Mouse (Mus musculus): ENCODE results near the gene Nr5a2.

Nr5a2 gene

DNA sequence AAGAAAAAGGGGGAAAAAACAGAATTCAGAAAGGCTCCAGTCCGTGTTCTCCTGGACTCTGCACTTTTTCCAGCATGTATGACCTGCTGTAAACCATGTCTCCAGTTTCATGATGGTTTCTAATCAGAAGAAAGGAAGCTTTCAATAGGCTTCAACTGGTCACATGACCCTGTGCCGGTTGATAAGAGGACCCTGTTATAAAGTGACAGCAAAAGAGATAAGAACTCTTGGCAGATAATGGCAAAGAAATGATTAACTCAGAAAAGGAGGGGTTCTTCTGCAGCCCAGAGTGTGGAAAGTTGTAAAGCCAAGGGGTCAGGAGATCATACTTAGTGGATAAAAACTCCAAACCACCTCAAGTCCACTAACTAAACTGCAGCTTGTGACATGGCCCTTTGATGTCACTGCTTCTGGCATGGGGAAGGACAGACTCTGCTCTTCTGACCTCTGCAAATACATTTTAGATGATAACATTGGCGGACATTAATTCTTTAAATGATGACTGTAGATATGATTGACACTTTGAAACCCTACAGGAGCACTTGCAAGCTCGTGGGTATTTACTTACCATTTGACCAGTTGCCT is at the start of gene Nr5a2:
TSS of gene Nr5a2 (minus strand) at position 21 of the 585 bp plus-strand sequence.
- no peak for DNase-seq (ENCODE audit: low read depth)

DNA sequence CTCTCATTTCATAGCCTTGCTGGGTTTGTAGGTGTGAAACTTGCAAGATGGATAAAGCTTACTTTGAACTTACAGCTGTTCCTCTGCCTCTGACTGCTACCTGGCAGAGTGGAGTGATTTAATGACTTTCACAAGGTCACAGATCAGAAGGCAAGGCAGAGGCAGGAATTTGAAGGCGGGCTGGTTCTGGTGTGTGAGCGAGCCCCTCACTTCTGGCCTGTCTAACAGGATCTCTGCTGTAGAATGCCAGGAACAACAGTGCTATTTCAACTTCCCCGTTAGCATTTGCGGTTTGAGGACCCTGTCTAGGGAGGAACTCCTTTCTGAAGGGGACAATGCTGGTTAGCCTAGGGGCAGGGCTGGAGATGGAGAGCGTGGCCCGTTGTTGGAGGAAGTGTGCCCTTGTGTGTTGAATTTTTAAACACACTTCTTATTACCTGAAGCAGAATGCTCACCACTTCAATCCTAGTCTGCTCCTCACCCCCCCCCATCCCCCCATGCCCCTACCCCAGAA is 48.5 kb upstream of the Nr5a2 start:
- DNase-seq (ENCODE audit: low read depth): no peak

DNA sequence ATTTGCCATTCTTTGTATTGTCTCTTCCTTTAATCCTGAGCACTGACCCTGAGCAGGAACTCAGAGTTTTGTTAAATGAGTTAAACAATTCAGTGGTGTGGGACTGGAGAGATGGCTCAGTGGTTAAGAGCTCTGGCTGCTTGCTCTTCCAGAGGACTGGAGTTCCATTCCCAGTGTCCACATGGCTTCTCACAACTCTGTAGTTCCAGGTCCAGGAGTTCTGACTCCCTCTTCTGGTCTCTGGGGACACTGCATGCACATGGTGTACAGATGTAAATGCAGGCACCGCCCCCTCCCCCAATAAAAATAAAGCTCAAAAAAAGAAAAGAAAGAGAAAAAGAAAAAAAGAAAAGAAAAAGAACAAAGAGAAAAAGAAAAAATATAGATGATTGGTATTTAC is 43.6 kb upstream of the Nr5a2 start:
- DNase-seq (ENCODE audit: low read depth): no peak

DNA sequence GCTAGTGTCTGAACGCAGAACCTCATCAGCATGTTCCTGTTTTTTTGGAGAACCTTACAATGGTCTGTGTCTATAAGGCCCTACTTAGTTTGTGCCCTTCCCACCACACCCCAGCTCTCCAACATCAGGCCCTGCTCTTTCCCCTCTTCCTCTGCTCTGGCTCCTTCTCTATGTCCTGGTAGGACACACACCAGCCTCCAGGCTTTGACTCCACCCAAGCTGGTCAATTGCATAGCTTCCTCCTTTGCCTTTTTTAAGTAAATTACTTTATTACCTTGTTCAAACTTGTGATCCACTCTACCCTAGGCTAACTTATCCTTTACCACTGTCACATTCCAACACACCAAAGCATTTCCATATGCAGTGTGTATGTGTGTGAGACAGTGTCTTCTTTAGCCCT is 42.9 kb upstream of the Nr5a2 start:
- no peak for DNase-seq (ENCODE audit: low read depth)

DNA sequence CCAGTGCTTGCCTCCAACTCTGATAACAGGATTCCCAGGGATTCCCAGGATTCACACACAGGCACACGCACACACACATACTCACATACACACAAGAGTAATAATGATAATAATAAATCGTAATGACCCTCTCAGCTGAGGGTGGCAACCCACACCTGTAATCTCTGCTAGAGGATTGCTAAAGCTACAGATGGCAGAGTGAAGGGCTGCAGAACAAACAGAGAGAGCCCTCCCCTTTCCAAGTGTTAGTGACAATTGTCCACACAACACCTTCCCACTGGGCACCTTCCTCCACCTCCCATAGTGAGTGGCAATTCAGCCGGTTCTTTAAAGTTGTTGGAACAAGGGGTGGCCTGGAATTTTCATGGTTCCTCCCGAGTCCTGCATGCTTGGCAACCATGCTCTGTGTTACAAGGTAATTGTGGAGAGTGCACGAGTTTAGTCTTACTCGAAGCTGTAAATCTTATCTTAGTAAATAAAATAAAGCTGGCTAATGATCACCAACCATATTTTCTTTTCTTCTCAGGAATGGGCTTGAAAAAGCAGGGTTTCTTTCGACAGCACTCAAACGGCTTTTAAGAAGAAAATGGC is 31.6 kb upstream of the Nr5a2 start:
- no peak for DNase-seq (ENCODE audit: low read depth)

DNA sequence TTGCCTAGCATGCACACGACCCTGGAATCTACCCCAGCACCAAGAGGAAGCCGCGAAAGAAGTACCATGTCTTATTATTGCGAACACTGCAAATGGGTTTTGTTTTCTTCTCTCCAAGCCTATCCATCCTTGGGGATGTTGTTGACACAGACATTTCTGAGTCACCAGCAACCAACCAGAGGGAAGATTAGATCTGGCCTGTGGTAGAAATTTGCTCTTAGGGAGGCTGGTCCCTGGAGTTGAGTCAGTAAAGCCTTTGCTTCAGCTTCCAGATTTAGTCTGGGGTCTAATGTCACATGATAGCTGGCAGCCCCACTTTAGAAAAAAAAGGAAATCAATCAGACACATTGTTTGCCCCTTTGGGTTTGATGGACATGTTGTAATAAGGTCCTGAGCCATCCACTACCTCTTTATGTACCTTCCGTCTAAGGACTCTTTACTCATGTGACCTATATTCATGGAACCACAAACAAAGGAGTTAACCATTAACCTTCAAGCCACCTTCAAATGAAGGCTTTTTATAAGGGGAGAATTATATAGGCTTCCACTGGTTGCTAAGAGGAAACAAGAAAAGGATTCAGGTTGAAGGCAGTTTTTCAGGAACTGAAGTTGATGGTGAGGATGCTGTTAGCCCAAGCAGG is 20.1 kb upstream of the Nr5a2 start:
- no peak for DNase-seq (ENCODE audit: low read depth)

DNA sequence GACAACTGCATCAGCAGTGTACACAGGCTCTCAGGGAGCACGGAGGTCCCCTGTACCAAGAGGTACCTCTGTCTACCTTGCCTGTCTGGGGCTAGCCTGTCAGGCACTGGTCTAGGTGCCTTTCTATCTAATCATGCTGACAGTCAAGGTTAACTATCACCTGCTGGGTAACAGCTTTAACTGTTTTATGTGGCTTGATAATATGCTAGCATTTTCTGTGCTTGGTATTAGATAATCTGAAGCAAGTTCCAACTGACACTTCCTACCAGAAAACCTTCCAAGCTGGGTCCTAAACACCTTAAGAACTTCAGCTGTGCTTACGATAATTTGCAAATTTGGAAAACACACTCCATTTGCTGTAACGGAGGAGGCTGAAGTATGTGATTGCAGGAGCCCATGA is 17.6 kb upstream of the Nr5a2 start:
- DNase-seq (ENCODE audit: low read depth): no peak

DNA sequence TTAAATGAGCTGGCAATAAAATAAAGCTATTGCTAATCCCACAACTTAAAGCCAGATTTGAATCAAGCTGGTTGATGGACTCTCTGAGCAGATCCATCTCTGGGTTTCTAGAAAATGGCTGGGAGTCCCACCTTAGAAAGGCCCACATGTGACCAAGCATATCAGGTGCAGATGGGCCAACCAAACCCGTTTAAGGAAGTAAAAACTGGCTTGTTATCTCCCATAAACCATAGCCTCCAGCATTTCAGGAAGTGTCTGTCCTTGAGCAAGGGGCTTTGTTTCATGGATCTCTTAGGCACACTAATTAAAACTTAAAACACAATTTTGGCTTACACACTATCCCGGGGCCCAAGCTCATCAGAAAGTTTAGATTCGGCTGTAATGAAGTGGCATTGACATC is 13.8 kb upstream of the Nr5a2 start:
- DNase-seq (ENCODE audit: low read depth): peak; percentile 17

DNA sequence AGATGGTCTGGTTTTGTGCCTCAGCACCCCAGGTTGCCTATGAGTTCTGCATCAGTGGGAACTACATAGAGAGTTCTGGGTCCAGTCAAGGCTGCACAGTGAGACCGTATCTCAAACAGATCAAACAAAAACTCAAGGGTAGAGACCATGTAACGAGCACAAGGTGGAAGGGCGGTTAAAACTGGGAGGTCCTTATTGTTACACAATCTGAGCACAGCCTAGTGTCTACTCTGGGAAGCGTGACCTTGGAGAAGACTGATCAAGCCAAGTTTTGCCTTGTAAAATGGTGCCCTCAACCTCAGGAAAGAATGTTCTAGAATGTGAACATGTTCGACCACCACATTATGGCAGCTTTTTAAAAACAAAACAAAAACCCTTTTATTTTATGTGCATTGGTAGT is 12.8 kb upstream of the Nr5a2 start:
- no peak for DNase-seq (ENCODE audit: low read depth)

DNA sequence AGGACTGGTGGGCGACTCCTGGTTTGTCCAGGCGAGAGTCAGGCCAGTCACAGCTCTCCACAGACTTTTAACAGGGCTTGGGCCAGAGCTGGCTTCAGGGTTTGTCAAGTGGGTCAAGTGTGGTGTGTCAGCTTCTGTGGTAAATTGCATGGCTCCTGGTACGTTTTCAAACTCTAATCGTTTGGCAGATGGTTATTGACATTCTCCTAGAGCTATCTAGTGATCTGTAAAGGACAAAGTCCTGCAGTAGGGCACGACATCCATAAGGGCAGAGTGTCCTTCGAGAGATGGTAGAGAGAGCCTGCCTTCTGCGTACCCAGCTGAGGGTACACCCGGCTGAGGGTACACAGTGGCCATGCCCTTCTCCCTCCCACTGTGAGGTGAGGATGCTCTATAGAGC is 10.7 kb upstream of the Nr5a2 start:
- DNase-seq (ENCODE audit: low read depth): no peak

DNA sequence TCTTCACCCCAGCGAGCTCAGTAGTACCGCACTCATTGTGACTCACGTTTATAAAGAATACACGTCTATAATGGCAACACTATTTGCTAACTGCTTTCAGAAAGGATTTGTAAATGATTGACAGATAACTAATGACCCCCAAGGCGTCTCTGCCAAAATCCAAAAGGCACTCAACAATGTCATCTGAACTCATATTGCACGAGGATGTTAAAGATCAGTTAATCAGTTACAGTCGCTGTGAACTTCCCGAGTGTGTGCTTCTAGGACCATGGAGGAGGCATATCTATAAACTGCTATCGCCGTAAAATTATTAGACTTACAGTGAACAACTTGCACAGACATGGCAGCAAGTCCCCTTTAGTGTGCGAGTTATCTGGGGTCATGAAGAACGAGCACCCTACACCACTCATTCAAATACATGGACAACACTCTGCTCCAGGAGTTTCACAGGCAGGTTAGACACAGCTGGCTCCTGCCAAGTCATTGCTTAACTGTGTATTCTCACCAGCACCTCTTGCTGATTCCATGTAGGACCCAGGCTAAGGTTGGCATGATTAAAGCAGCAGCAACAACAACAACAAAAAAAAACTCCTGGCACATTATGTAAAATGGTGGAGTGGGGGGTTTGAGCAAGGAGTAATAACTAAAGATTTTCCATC is 6.6 kb upstream of the Nr5a2 start:
- DNase-seq (ENCODE audit: low read depth): no peak

DNA sequence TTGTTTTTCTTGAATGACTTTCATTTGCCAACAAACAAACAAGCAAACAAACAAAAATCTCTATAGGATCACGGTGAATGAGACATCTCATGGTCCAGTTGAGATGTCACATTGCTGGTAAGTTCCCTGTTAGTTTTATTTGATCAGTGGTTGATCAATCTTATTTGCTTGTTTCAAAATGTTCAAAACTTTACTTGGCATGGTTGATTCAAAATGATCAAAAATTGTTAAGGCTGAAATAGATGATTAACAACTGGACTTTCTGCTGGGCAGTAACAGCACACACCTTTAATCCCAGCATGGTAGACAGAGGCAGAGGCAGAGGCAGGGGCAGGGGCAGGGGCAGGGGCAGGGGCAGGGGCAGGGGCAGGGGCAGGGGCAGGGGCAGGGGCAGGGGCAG is 757 bp downstream of the Nr5a2 start:
- no peak for DNase-seq (ENCODE audit: low read depth)

DNA sequence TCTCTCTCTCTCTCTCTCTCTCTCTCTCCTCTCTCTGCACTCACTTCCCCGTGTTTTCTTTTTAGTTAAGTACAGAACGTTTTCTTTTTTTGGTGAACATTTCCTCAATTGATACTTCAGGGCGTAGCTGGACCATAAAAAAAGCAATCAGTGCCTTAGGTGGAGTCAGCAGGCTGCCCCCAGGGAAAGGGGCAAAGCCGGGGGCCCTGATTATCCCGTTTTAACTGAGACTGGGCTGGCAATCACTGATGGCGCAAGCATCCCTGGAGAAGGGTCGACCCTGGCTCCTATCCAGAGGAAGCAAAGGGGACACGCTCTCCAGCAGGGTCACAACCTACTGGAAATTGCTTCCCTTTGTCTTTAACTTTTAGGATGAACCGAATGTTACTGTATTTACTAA is 1.6 kb downstream of the Nr5a2 start:
- no peak for DNase-seq (ENCODE audit: low read depth)

DNA sequence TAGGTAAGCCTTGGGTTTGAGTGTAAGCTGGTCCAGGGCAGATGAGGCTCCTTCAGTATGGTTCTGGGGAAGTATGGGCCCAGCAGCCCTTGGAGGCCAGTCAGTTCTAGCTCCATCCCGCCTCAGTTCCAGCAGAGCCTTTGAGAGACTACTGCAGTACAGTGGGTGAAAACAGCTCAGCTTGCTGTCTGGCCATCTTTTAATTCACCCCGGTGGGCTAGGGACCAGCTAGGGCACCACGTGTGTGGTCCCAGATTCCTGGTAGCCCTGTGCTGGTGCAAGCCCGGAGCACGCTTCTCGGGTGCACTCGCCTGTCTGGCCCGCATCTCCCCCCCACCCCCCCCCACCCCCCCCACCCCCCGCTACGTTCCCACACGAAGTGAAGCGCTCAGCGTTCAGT is 2.1 kb downstream of the Nr5a2 start:
- no peak for DNase-seq (ENCODE audit: low read depth)

DNA sequence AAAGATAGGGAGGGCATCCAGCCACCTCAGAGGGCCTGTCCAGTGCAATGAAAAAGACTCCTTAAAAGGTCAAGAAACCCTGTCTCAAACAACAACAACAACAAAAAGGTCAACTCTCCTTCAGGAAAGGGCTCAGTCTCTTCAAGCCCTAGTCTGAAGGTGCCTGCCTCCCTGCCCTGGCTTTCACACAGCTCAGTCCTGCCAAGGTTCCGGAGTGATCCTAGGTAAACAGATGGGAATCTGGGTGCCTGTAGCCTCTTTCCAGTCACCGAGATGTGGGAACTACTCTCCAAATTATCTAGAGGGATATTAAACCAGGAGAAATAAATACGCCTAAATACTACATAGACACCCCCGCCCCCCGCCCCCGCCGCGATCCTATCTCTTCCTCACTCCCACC is 2.6 kb downstream of the Nr5a2 start:
- no peak for DNase-seq (ENCODE audit: low read depth)

DNA sequence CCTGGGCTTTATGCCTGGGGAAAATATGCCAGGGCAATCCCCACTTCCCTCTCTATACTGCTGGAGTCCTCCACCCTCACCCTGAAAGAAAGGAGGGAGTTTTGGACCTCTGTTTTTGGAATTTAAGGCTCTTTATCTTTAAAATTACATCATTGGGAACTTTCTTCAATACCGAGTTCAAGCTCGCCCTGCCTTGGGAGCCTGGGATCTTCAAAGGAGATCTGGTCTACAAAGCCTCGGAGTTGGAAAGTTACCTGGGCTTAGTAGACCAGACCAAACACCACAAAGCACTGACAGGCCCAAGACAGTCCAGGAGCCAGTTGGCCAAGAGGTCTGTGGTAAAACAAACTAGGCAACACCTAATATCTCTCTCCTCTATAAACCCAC is 6.1 kb downstream of the Nr5a2 start:
- DNase-seq (ENCODE audit: low read depth): no peak

DNA sequence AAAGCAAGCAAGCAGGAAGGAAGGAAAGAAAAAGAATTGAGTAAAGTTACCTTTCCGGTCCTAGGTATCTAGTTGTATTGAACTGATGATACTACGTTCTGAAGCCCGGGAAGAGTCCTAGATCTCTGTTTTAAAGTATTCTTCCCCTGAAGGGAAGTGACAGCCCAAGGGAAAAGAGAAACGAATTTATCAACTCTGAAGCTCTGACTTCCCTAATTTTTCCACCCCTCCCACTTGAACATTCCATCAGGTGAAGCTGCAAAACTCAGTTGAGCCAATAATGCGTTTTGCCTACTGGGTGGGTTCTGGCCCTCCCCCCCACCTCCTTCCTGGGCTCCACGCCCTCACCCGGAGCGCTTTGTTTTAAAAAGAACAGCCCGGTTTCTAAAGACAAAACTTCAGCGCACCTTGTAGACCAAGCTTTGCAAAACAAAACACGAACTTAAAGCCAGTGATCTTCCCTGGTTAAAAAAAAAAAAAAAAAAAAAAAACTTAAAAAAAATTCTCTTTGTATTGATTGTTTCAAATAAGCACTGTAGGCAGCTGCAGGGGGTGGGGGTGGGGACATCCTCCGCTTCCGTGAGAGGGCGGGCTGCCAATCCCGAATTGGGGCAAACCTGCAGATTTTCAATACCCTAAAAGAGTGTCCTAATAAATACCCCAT is 6.7 kb downstream of the Nr5a2 start:
- DNase-seq (ENCODE audit: low read depth): no peak

DNA sequence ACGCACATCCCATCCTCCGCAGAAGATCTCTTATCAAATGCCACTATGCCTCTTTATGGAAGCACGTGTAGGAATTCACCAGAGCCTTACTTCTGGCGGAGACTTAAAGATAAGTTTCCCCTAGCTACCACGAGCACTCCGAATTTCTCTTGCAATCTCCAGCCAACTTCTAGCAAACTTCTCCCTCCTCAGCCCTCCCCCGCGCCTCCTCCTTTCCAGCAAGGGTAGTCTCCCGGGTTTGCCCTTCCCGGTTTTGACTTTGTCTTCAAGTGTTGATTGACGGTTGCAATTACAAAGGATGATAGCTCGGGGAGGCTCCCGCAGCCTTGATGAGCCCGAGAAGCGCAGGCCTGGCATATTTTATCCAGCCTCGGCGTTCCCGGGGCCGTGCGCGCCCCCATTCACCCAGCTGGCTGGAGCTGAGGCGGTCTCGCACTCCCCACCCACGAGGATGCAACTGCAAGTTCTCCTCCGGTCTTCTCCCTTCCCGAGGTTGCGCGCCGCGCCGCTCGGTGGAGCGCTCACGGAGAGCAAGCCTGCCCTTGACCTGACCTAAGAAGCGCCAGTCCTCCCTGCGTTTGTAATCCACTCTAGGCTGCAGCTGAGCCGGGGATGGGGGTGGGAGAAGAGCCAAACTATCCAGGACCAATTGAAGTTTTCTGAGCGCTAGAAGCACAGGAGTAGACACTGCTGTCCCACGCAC is 7.5 kb downstream of the Nr5a2 start:
- DNase-seq (ENCODE audit: low read depth): no peak

DNA sequence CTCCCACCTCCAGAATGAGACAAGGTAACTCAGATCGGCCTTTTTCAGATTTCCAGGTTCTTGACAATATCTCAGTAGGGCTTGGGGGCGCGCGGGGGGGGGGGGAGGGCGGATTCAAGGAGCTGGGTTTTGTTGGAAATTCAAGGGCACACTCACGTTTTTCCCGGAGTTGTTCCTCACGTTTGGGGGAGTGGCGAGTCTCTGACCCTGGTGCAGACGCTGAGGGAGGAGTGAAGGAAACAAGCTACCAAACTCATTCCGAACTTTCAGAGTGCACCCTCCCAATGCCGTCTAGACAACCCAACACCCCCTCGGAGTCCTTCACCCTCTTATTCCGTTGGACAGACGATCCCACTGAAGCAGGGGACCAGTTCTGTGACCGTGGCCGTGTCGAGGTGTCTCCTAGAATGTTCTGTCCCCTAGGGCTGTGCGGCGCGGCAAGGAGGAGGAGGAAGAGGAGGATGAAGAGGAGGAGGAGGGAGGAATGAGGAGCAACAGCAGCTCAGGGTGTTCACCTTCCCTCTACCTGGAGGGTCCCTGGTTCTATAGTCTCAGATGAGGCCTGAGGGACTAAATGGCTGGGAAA is 8.2 kb downstream of the Nr5a2 start:
- no peak for DNase-seq (ENCODE audit: low read depth)

DNA sequence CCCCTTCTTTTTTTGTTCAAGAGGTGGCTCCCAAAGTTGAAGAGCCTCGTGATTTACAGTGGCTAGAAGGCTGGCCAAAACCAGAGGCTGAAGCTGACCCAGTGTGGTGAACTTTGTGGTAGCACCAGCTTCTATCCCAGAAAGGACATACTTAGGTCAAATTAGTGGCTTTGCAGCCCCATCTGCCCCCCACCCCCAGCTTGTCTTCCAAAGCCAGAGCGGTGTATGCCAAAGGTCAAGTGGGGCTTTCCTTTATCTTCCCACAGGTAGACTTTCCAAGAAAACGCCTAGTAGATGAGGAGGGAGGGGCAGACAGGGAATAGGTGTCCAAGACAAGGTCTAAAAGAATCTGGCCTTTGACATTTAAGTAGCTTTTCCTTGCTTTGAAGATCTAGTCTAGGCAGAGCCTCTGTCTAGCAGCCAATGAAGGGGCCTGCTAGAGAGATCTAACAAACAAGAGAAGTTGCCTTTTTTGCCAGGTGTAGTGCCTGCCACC is 9.0 kb downstream of the Nr5a2 start:
- DNase-seq (ENCODE audit: low read depth): no peak

DNA sequence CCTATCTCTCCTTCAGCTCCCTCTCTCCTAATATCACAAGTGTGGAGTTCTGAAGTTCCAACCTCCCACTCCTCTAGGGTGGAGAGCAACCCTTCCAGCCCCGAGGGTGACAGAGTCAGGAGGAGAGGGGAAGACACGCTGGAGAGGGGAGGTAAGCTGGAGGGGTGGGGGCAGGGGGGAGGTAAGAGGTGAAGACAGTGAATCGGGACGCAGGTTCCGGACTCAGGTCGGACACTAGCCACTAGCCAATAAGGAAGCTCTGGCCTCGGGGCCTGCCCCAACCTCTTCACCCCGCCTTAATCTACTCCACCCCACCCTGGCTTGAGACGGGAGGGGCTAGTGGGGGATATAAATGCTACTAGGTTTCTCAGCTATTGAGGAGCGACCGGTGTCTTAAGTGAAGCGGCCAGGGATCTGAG is 10.9 kb downstream of the Nr5a2 start:
- DNase-seq (ENCODE audit: low read depth): no peak

Measured in 416B (cell line).